Mouse (Mus musculus): Measurements from ENCODE around the gene Celf1.
"Not testable (repeated sequence)": the region's sequence is repeated elsewhere in the genome, so short reads cannot be mapped to it uniquely, and the experiment has no call there.

Celf1 gene

DNA sequence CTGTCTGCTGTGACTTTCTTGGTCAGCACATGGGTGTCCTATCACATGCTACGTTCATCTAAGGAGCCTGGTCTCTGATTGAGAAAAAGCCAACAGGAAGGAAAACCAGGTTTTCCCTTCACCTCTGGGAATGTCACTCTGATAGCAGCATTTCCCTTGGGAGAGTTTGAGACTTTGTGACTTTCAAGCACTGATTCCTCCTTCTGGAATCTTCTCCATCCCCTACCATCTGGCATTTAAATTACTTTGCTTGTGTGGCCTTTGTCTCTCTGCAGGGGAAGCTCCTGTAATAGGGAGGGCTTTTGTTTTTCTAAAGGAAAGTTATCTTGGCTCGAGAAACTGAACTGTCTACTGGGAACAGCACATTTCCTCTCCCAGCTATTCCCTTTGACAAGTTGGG lies 82.9 kb downstream of the Celf1 start:
- no peak for DNase-seq (ENCODE audit: low read depth, low spot score)
- peaks cover 3% of the 10 kb centered on the region; the same call in 1 of the 2 replicates for H3K36me3 ChIP-seq (ENCODE audit: control insufficient read depth, insufficient read depth, low read length, poor library complexity, severe bottlenecking)
- H3K27me3 ChIP-seq (ENCODE audit: control insufficient read depth, insufficient read depth, low read length, poor library complexity, severe bottlenecking) = no peaks in the 10 kb centered on the region

GRCm38 (mm10) chr2:91023956-91024355 lies 83.8 kb downstream of the Celf1 start:
- DNase-seq (ENCODE audit: low read depth, low spot score) = no peak
- no peaks in the 10 kb centered on the region for H3K27me3 ChIP-seq (ENCODE audit: control insufficient read depth, insufficient read depth, low read length, poor library complexity, severe bottlenecking)

DNA sequence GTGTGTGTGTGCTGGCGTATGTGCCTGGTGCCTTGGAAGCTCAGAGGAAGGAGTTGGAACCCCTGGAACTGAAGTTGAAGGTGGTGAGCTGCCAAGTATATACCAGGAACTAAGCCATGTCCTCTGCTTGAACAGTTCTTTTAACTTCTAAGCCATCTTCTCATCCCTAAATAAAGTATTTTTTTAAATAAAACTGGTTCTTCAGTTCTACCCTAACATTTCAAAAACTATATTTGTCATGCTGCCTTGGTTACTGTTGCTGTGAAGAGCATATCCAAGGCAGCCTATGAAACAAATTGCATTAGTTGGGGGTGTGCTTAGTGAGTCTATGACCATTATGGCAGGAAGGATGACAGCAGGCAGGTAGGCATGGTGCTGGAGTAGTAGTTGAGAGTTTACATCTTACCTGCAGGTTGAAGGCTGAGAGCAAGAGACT lies 84.9 kb downstream of the Celf1 start:
- H3K36me3 ChIP-seq (ENCODE audit: control insufficient read depth, insufficient read depth, low read length, poor library complexity, severe bottlenecking) = no peaks in the 10 kb centered on the region; the same call in 1 of the 2 replicates
- no peaks in the 10 kb centered on the region for H3K27me3 ChIP-seq (ENCODE audit: control insufficient read depth, insufficient read depth, low read length, poor library complexity, severe bottlenecking)
- no peak for DNase-seq (ENCODE audit: low read depth, low spot score)

More at GRCm38 (mm10) chr2:91023956-91024355, 83.8 kb downstream of the Celf1 start:
- H3K36me3 ChIP-seq (ENCODE audit: control insufficient read depth, insufficient read depth, low read length, poor library complexity, severe bottlenecking) = peaks cover 3% of the 10 kb centered on the region; the same call in 1 of the 2 replicates

DNA sequence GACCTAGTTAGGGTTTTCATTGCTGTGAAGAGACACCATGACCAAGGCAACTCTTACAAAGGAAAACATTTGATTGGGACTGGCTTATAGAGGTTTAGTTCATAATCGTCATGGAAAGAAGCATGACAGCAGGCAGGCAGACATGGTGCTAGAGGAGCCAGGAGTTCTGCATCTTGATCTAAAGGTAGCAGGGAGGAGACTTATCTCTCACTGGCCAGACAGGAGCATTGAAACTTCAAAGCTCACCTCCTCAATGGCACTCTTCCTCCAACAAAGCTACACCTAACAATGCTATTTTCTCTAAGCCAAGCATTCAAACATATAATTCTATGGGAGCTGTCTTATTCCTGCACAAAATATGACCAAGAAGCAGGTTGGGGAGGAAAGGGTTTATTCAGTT lies 86.3 kb downstream of the Celf1 start:
- no peak for DNase-seq (ENCODE audit: low read depth, low spot score)
- H3K27me3 ChIP-seq (ENCODE audit: control insufficient read depth, insufficient read depth, low read length, poor library complexity, severe bottlenecking) = no peaks in the 10 kb centered on the region
- no peaks in the 10 kb centered on the region for H3K36me3 ChIP-seq (ENCODE audit: control insufficient read depth, insufficient read depth, low read length, poor library complexity, severe bottlenecking)

GRCm38 (mm10) chr2:91027391-91028214 lies 87.4 kb downstream of the Celf1 start:
- no peak for DNase-seq (ENCODE audit: low read depth, low spot score)
- Histone ChIP-seq H3K27me3 (ENCODE audit: control insufficient read depth, insufficient read depth, low read length, poor library complexity, severe bottlenecking) (no peaks in the 10 kb centered on the region), H3K36me3 (ENCODE audit: control insufficient read depth, insufficient read depth, low read length, poor library complexity, severe bottlenecking) (no peaks in the 10 kb centered on the region)

DNA sequence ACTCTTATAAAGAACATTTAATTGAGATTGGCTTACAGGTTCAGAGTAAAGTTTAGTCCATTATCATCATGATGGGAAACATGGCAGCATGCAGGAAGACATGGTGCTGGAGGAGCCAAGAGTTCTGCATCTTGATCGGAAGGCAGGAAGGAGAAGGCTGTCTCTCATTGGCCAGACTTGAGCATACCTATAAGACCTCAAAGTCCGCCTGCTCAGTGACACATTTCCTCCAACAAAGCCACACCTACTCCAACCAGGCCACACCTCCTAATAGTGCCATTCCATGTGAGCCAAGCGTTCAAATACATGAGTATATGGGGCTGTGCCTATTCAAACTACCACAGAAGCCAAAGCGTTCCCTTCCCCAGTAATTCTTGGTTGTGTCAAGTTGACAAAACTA lies 91.0 kb downstream of the Celf1 start:
- Histone ChIP-seq H3K36me3 (ENCODE audit: control insufficient read depth, insufficient read depth, low read length, poor library complexity, severe bottlenecking) (no peaks in the 10 kb centered on the region), H3K27me3 (ENCODE audit: control insufficient read depth, insufficient read depth, low read length, poor library complexity, severe bottlenecking) (no peaks in the 10 kb centered on the region)
- no peak for DNase-seq (ENCODE audit: low read depth, low spot score)

DNA sequence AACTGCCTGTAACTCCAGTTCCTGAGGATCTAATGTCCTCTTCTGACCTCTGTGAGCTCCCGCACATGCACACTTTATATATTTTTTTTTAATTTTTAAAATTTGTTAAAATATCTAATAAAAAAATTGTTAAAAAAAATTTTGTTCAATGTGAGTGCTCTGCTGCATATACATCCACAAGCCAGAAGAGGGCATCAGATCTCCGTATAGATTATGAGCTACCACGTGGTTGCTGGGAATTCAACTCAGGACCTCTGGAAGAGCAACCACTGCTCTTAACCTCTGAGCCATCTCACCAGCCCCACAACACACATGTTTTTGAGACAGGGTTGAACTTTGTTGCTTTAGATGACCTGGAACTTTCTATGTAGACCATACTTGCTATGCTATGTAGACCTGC lies 92.8 kb downstream of the Celf1 start:
- Histone ChIP-seq H3K27me3 (ENCODE audit: control insufficient read depth, insufficient read depth, low read length, poor library complexity, severe bottlenecking) (no peaks in the 10 kb centered on the region), H3K36me3 (ENCODE audit: control insufficient read depth, insufficient read depth, low read length, poor library complexity, severe bottlenecking) (no peaks in the 10 kb centered on the region)
- peak; percentile 51 for DNase-seq (ENCODE audit: low read depth, low spot score)

DNA sequence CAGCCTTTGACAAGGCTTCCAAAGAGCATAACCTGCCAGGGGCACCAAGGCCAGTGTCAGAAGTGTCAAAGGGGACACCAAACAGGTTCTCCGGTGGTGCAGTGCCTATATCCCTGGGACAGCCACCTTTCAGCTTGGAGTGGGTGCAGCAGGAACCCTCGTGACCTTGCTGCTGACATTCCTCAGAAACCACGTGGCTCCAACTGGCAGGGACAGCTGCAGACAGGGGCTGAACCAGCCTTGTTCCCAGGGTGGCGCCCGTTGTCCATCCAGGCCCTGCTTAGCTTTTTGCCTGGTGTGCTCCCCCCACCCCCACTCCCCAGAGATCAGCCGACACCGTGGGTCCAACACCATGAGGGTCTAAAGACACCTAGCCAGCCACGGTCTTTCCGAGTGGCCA lies 95.2 kb downstream of the Celf1 start, which contains the start of gene Rapsn:
TSS of gene Rapsn (plus strand) at position 236 of the 400 bp plus-strand sequence.
- Histone ChIP-seq H3K27me3 (ENCODE audit: control insufficient read depth, insufficient read depth, low read length, poor library complexity, severe bottlenecking) (no peaks in the 10 kb centered on the region), H3K36me3 (ENCODE audit: control insufficient read depth, insufficient read depth, low read length, poor library complexity, severe bottlenecking) (no peaks in the 10 kb centered on the region)
- DNase-seq (ENCODE audit: low read depth, low spot score) = no peak

GRCm38 (mm10) chr2:91041786-91042185 lies 101.6 kb downstream of the Celf1 start:
- no peaks in the 10 kb centered on the region for H3K36me3 ChIP-seq (ENCODE audit: control insufficient read depth, insufficient read depth, low read length, poor library complexity, severe bottlenecking)
- no peak for DNase-seq (ENCODE audit: low read depth, low spot score)
- H3K27me3 ChIP-seq (ENCODE audit: control insufficient read depth, insufficient read depth, low read length, poor library complexity, severe bottlenecking) = no peaks in the 10 kb centered on the region

- Histone ChIP-seq H3K27me3 (ENCODE audit: control insufficient read depth, insufficient read depth, low read length, poor library complexity, severe bottlenecking) (no peaks in the 10 kb centered on the region), H3K36me3 (ENCODE audit: control insufficient read depth, insufficient read depth, low read length, poor library complexity, severe bottlenecking) (no peaks in the 10 kb centered on the region)
- peak; percentile 49 for DNase-seq (ENCODE audit: low read depth, low spot score)
Observed at GRCm38 (mm10) chr2:91042651-91043398, 102.6 kb downstream of the Celf1 start.

DNA sequence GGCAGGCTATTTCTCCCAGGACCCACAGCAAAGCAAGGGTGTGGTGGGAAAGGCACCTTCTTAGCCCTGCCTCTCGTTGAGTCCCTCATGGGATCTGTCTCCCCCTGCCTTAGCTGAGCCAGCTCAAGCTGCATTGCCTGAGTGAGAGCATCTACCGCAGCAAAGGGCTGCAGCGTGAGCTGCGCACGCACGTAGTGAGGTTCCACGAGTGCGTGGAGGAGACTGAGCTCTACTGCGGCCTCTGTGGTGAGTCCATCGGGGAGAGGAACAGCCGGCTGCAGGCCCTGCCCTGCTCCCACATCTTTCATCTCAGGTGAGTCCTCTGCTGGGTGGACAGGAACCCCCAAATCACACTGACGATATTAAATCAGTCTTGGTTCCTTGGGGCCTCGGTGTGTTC lies 104.5 kb downstream of the Celf1 start:
- Histone ChIP-seq H3K27me3 (ENCODE audit: control insufficient read depth, insufficient read depth, low read length, poor library complexity, severe bottlenecking) (no peaks in the 10 kb centered on the region), H3K36me3 (ENCODE audit: control insufficient read depth, insufficient read depth, low read length, poor library complexity, severe bottlenecking) (no peaks in the 10 kb centered on the region)
- no peak for DNase-seq (ENCODE audit: low read depth, low spot score)

DNA sequence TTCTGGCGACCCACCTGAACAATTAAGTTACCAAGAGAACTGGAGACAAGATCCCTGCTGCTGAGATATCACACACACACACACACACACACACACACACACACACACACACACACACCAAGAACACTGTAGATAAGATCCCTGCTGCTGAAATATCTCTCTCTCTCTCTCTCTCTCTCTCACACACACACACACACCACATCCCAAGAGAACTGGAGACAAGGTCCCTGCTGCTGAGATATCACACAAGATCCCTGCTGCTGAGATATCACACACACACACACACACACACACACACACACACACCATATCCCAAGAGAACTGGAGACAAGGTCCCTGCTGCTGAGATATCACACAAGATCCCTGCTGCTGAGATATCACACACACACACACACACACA lies 105.6 kb downstream of the Celf1 start:
- not testable (repeated sequence) for H3K36me3 ChIP-seq (ENCODE audit: control insufficient read depth, insufficient read depth, low read length, poor library complexity, severe bottlenecking); DNase-seq (ENCODE audit: low read depth, low spot score); H3K27me3 ChIP-seq (ENCODE audit: control insufficient read depth, insufficient read depth, low read length, poor library complexity, severe bottlenecking)

GRCm38 (mm10) chr2:91047359-91047758 lies 107.2 kb downstream of the Celf1 start:
- no peaks in the 10 kb centered on the region for H3K27me3 ChIP-seq (ENCODE audit: control insufficient read depth, insufficient read depth, low read length, poor library complexity, severe bottlenecking)
- DNase-seq (ENCODE audit: low read depth, low spot score) = no peak
- H3K36me3 ChIP-seq (ENCODE audit: control insufficient read depth, insufficient read depth, low read length, poor library complexity, severe bottlenecking) = no peaks in the 10 kb centered on the region

DNA sequence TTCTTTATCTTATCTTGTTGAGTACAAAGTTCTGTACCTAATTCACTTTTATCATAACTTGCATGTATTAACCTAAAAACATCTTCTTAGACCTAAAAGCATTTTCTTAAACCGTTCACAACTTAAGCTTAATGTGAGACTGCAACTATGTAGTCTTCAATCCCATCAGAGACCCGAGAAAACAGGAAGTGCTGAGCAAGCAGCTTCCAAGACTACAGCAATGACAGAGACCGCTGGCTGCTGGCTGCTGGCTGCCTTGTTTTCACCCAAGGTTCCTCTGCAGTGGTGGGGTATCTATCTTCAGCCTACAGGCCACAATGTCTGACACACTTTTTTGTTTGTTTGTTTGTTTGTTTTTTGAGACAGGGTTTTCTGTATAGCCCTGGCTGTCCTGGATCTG lies 111.7 kb downstream of the Celf1 start:
- no peak for DNase-seq (ENCODE audit: low read depth, low spot score)
- peaks cover under 1% of the 10 kb centered on the region; the same call in 1 of the 2 replicates for H3K36me3 ChIP-seq (ENCODE audit: control insufficient read depth, insufficient read depth, low read length, poor library complexity, severe bottlenecking)
- no peaks in the 10 kb centered on the region for H3K27me3 ChIP-seq (ENCODE audit: control insufficient read depth, insufficient read depth, low read length, poor library complexity, severe bottlenecking)

GRCm38 (mm10) chr2:91052752-91053151 lies 112.6 kb downstream of the Celf1 start:
- Histone ChIP-seq H3K27me3 (ENCODE audit: control insufficient read depth, insufficient read depth, low read length, poor library complexity, severe bottlenecking) (no peaks in the 10 kb centered on the region), H3K36me3 (ENCODE audit: control insufficient read depth, insufficient read depth, low read length, poor library complexity, severe bottlenecking) (peaks cover 2% of the 10 kb centered on the region; the same call in 1 of the 2 replicates)
- DNase-seq (ENCODE audit: low read depth, low spot score) = peak; percentile 50

Measured in splenic B cell, adult 2 months (primary cell).